Mouse (Mus musculus) liver, adult 2 months (tissue): ENCODE measurements around the gene Chrnb4. TPM values are rescaled to one million over a fixed set of nuclear protein-coding genes. Genes with fewer than 3 reads are reported as not detected.

Experiments
- DNase-seq: peaks from one replicate; pipeline ENCODE4 v3.0.0-alpha.2; 2011; ENCODE audit warnings: low read depth, low spot score; ENCODE audit errors: extremely low read depth
- H3K27ac ChIP-seq: fragments of 200-500 bp; replicated peaks from 2 replicates; pipeline ENCODE4 v1.5.1; 2012; ENCODE audit warnings: low read depth, mild to moderate bottlenecking, control low read depth, inconsistent platforms, low read length; ENCODE audit not compliant: insufficient read depth
- H3K27me3 ChIP-seq: fragments of 200-500 bp; 2 replicates; pipeline ENCODE4 v1.6.1; 2012; ENCODE audit warnings: mild to moderate bottlenecking, moderate library complexity, low read length, inconsistent platforms; ENCODE audit not compliant: control insufficient read depth, insufficient read depth
- H3K36me3 ChIP-seq: fragments of 200-500 bp; 2 replicates; pipeline ENCODE4 v1.6.1; 2012; ENCODE audit warnings: low read length, inconsistent platforms; ENCODE audit not compliant: control insufficient read depth, insufficient read depth
- H3K4me1 ChIP-seq: fragments of 200-500 bp; 2 replicates; pipeline ENCODE4 v1.6.1; 2011; ENCODE audit warnings: low read length; ENCODE audit not compliant: control insufficient read depth, insufficient read depth
- H3K4me3 ChIP-seq: fragments of 200-500 bp; 2 replicates; pipeline ENCODE4 v1.5.1; 2011; ENCODE audit warnings: low read depth, mild to moderate bottlenecking, control low read depth, low read length, moderate library complexity; ENCODE audit not compliant: insufficient read depth
- H3K79me2 ChIP-seq: fragments of 200-500 bp; 2 replicates; pipeline ENCODE4 v1.6.1; 2012; ENCODE audit warnings: inconsistent platforms, mild to moderate bottlenecking, low read length, moderate library complexity; ENCODE audit not compliant: control insufficient read depth, insufficient read depth
- H3K9ac ChIP-seq: fragments of 200-500 bp; 2 replicates; pipeline ENCODE4 v1.6.1; 2012; ENCODE audit warnings: low read depth, mild to moderate bottlenecking, control low read depth, inconsistent platforms, low read length
- CTCF ChIP-seq: fragments of 200-500 bp; IDR thresholded peaks from 2 replicates; pipeline ENCODE4 v1.5.1; 2011; ENCODE audit warnings: low read depth, low read length, control low read depth
- POLR2A ChIP-seq: fragments of 200-500 bp; IDR thresholded peaks from 2 replicates; pipeline ENCODE4 v1.6.1; 2011; ENCODE audit warnings: low read length, control low read depth; ENCODE audit not compliant: insufficient read depth; ENCODE audit errors: extremely low read depth
- WGBS: fragments of 180-500 bp; shearing (Covaris S2); methylation state at CpG from one replicate; pipeline ENCODE4 v1.1.7; 2018; 5-methylcytosine and 5-hydroxymethylcytosine counted together
- polyA plus RNA-seq: library from polyadenylated mRNA; depleted of rRNA; stranded (reverse); fragments of >200 nt; gene quantifications from 2 replicates; pipeline ENCODE4 v1.2.3, GENCODE M21; 2012
- total RNA-seq: library from RNA; depleted of rRNA; stranded (reverse); fragments of >200 nt; gene quantifications from 2 replicates; pipeline ENCODE4 v1.2.3, GENCODE M21; 2014

Chrnb4 gene
- total and polyA plus RNA-seq, 2 experiments, result not detected

GRCm38 (mm10) chr9:55031435-55032167, 17.0 kb downstream of the Chrnb4 start:
- Histone ChIP-seq H3K4me3 (no peak overlapping the region), H3K79me2 (no peaks in the 10 kb centered on the region), H3K27me3 (no peaks in the 10 kb centered on the region), H3K4me1 (no peaks in the 10 kb centered on the region), H3K27ac (no peak overlapping the region), H3K9ac (no peak overlapping the region), H3K36me3 (no peaks in the 10 kb centered on the region)
- TF ChIP-seq POLR2A (no peak), CTCF (no peak)
- DNase-seq, result no peak
- WGBS, result 58% methylated on average over 6 of the region's 6 CpGs

- 4% methylated on average over 39 of the region's 39 CpGs for WGBS
- H3K9ac ChIP-seq, result no peak within 1 kb of the TSS
These were observed 22.3 kb downstream of the Chrnb4 start, which contains the start of gene Chrna3 for GRCm38 (mm10) chr9:55026275-55026663. Chrna3 (minus strand) TSS chr9:55026562.

DNA sequence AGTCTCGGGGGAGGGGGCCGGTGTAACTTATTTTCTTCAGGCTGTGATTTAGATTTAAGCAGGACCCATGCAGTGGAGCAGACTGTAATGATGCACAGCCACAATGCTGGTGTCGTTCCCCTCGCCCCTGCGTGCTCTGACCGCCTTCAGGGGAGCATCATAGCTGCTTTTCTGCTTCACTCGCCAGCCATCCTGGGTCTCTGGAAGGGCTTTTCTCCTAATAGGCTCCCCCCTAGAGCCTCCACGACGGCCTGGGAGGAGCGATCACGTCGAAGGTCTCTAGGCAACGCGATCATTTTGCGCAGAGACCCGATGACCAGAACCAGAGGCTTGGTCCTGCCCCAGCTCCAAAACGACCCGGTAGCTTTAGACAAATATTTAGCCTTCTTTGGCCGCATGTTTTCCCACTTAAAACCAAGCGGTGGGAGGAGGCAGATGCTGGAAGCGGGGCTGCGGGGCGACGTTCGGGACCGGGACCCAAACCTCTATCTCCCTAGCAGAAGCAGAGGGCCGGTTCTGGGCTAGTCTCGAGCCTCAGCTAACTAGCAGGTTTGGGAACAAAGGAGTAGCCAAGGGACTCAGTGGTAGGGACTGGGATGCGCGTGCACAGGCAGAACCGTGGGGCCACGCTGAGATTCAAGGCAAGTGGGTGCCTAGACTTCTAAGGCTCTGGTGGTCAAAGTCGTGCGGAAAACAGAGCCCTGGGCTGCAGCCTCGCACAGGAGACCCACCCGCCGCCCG, 22.9 kb downstream of the Chrnb4 start:
- no peak for TF ChIP-seq CTCF
- Histone ChIP-seq H3K36me3 (no peaks in the 10 kb centered on the region), H3K79me2 (no peaks in the 10 kb centered on the region), H3K4me1 (no peaks in the 10 kb centered on the region), H3K27me3 (peaks cover 7% of the 10 kb centered on the region; the same call in 1 of the 2 replicates), H3K27ac (no peak overlapping the region), H3K4me3 (no peak overlapping the region), H3K9ac (no peak overlapping the region)
- 20% methylated on average over 38 of the region's 38 CpGs for WGBS
- no peak for DNase-seq

More at GRCm38 (mm10) chr9:55026275-55026663, 22.3 kb downstream of the Chrnb4 start, which contains the start of gene Chrna3:
- H3K79me2 ChIP-seq, result no peaks in the 10 kb centered on the region
- H3K4me1 ChIP-seq, result no peaks in the 10 kb centered on the region
- no peak within 1 kb of the TSS for H3K4me3 ChIP-seq
- no peak for TF ChIP-seq CTCF
- H3K27ac ChIP-seq, result no peak within 1 kb of the TSS
- peaks cover 7% of the 10 kb centered on the region; the same call in 1 of the 2 replicates for H3K27me3 ChIP-seq
- no peaks in the 10 kb centered on the region for H3K36me3 ChIP-seq
- no peak for DNase-seq

DNA sequence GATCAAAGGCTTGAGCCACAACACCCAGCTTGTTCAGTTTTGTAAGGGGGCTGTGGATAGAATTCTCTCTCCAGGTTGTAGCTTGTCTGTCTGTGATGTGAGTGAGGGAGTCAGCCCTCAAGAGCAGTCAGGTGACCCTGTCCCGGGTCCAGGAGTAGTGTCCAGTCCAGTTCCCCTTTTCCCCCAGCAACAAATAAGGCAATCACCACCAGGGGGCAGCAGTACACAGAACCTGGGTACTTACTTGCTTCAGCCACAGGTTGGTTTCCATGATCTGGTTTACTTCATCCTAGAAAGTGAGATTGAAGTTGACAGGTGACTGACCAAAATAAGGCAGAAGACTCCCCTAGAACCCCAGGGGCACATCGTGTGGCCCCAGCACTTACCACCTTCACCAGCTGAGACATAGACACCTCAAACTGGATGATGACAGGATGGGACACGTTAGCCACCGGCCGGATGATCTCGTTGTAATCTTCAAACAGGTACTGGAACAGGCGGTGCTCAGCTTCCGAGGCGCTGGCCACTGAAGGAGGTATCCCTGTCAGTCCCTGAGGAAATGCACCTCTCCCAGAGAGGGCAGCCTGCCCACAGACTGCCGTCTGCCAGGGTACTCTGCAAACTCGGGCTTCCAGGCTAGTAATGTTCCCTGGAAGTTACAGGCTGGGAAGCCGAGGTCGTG, 24.5 kb downstream of the Chrnb4 start:
- H3K27me3 ChIP-seq, result peaks cover 7% of the 10 kb centered on the region; the same call in 1 of the 2 replicates
- no peaks in the 10 kb centered on the region for H3K4me1 ChIP-seq
- 51% methylated on average over 13 of the region's 13 CpGs for WGBS
- no peaks in the 10 kb centered on the region for H3K36me3 ChIP-seq
- H3K27ac ChIP-seq, result no peak overlapping the region
- no peaks in the 10 kb centered on the region for H3K79me2 ChIP-seq
- H3K4me3 ChIP-seq, result no peak overlapping the region
- H3K9ac ChIP-seq, result no peak overlapping the region
- TF ChIP-seq CTCF (peak; percentile 73), POLR2A (no peak)
- peak; percentile 51 for DNase-seq

DNA sequence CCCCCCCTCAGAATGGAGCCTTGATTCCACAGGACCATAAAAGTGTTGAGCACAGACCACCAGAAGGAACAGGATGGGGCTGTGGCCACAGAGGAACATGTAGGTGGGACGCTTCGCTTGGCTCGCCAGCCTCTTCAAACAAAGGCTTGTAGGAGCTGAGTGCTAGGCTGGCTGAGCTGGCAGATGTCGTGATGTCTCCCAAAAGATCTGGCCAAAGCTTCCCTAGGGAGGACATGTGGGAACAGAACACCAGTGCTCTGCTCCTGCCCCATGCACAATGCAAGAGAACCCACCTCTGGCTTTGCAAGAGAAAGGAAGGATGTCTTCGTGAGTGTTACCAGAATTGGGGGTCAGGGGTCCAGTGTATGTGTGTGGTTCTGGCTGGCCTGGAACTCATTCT, 25.3 kb downstream of the Chrnb4 start:
- no peak overlapping the region for H3K27ac ChIP-seq
- H3K79me2 ChIP-seq, result no peaks in the 10 kb centered on the region
- DNase-seq, result no peak
- no peak overlapping the region for H3K9ac ChIP-seq
- WGBS, result 72% methylated on average over 5 of the region's 5 CpGs
- H3K27me3 ChIP-seq, result peaks cover 7% of the 10 kb centered on the region; the same call in 1 of the 2 replicates
- H3K4me3 ChIP-seq, result no peak overlapping the region
- no peaks in the 10 kb centered on the region for H3K36me3 ChIP-seq
- TF ChIP-seq POLR2A (no peak), CTCF (no peak)
- H3K4me1 ChIP-seq, result no peaks in the 10 kb centered on the region
